Comparison of ENCODE assay signal across 13 mouse cellular contexts in the genomic region with DNA sequence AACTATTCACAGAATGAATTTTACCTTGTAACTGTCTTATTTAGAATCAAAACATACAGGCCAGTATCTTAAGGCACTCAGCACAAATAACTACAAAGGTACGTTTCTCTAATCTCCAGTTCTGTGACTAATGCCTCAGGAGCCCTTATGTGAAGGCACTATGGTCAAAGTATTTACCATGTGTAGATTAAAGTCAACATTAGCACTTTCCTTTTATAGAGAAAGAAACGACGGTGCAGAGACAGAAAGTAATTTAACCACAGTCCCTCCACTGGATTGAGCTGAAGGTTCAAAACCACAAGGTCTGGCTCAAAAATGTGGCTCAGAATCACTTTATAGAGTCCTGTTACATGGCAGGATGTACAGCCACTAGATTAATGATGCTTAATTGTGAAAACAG. TPM values are rescaled to one million over a fixed set of nuclear protein-coding genes. Genes with fewer than 3 reads are reported as not detected.
A peak's percentile ranks its signal among the peaks of the same experiment; 100 is the strongest.
DNase-seq lines count a peak whose midpoint lies in the region; ATAC-seq and TF ChIP-seq lines count a peak whose summit lies in the region.
"Had no signal": no experiment of that assay in that cellular context is flagged by ENCODE, and none has a peak within 500 bp of the region (broad histone marks: within the 10 kb centered on the region; RNA-seq: fewer than 3 reads in every experiment).

No protein-coding gene starts in this region.

- H3K4me2 ChIP-seq in liver, embryonic 11.5 days = peak overlapping the region; percentile 15
- H3K4me2 ChIP-seq in liver, postnatal 0 days (ENCODE audit: low read depth, low read length) = no peak overlapping the region
- H3K4me2 ChIP-seq in CH12.LX (ENCODE audit: insufficient read depth, low read depth, poor library complexity, severe bottlenecking) = peak overlapping the region; percentile 65
- H3K4me2 ChIP-seq in stomach, postnatal 0 days (replicated peaks; ENCODE audit: low read depth) = peak overlapping the region; percentile 88; the same call in 1 of the 2 replicates
- no peak overlapping the region for H3K4me2 ChIP-seq in midbrain, postnatal 0 days (ENCODE audit: low read depth, low read length, poor library complexity, severe bottlenecking)
- H3K4me2 ChIP-seq: embryonic facial prominence, embryonic 13.5 days; forebrain, embryonic 13.5 days; heart, embryonic 13.5 days had no signal

- TF ChIP-seq CTCF in liver, postnatal 0 days (IDR thresholded peaks at IDR 0.05; ENCODE audit: low read depth) = no peak
- no peak for TF ChIP-seq CTCF in CH12.LX (conservative IDR thresholded peaks at IDR 0.05 in 1 of 2, IDR thresholded peaks at IDR 0.05 in 1 of 2; ENCODE audit: low read depth in 2 of 2, low read length in 2 of 2)
- no peak for TF ChIP-seq CTCF in small intestine, adult 2 months (IDR thresholded peaks at IDR 0.05; ENCODE audit: extremely low read depth, insufficient read length, insufficient replicate concordance, low read depth, low read length)
- no peak for TF ChIP-seq CTCF in stomach, postnatal 0 days (IDR thresholded peaks at IDR 0.05; ENCODE audit: low read depth)
- no peak for TF ChIP-seq CTCF in midbrain, postnatal 0 days (IDR thresholded peaks at IDR 0.05)

- TF ChIP-seq POLR2A in CH12.LX (IDR thresholded peaks at IDR 0.05; ENCODE audit: low read depth, low read length) = no peak
- TF ChIP-seq POLR2A in small intestine, adult 2 months (IDR thresholded peaks at IDR 0.05; ENCODE audit: low read depth, low read length) = no peak

- no peak for TF ChIP-seq RAD21 in CH12.LX (IDR thresholded peaks at IDR 0.05; ENCODE audit: low read depth, low read length)

- ATAC-seq in liver, embryonic 11.5 days (replicated peaks; ENCODE audit: low FRiP score) = no peak
- ATAC-seq in liver, postnatal 0 days = no peak
- peak; percentile 68 for ATAC-seq in stomach, postnatal 0 days (ENCODE audit: low FRiP score, low TSS enrichment)
- no peak for ATAC-seq in midbrain, postnatal 0 days (ENCODE audit: low FRiP score)
- ATAC-seq: forebrain, embryonic 13.5 days; forebrain, postnatal 0 days had no signal

- in situ Hi-C loops in CH12.LX (cut with MboI; ENCODE audit: low pct_ligation_motif_present, low pct_unique_long_range_greater_than_20kb, low sequenced_read_pairs) = no loop called here

- no peak for DNase-seq in liver, embryonic 11.5 days (ENCODE audit: low spot score)
- no peak for DNase-seq in liver, postnatal 0 days
- DNase-seq in CH12.LX (ENCODE audit: extremely low read depth) = no peak
- no peak for DNase-seq in stomach, postnatal 0 days (ENCODE audit: low spot score)
- DNase-seq in gastrocnemius, adult 8-10 months (ENCODE audit: low spot score in 2 of 2) = no peak
- DNase-seq in midbrain, postnatal 0 days (ENCODE audit: low spot score) = no peak
- DNase-seq: gastrocnemius, postnatal 36 days had no signal

- dilution Hi-C loops in CH12.LX (cut with MboI; ENCODE audit: extremely low pct_ligation_motif_present, extremely low pct_unique_long_range_greater_than_20kb, low sequenced_read_pairs) = no loop called here

- no peaks in the 10 kb centered on the region for H3K27me3 ChIP-seq in liver, embryonic 11.5 days (replicated peaks; ENCODE audit: control insufficient read depth, insufficient read depth, low read length)
- H3K27me3 ChIP-seq in liver, postnatal 0 days (ENCODE audit: insufficient read depth, low read length) = no peaks in the 10 kb centered on the region
- H3K27me3 ChIP-seq in CH12.LX (replicated peaks) = no peaks in the 10 kb centered on the region
- no peaks in the 10 kb centered on the region for H3K27me3 ChIP-seq in small intestine, adult 2 months (ENCODE audit: control insufficient read depth, insufficient read depth, low read length)
- H3K27me3 ChIP-seq in stomach, postnatal 0 days (ENCODE audit: control insufficient read depth, insufficient read depth, low read length) = no peaks in the 10 kb centered on the region
- H3K27me3 ChIP-seq in midbrain, postnatal 0 days (ENCODE audit: insufficient read depth, low read length) = no peaks in the 10 kb centered on the region
- H3K27me3 ChIP-seq: embryonic facial prominence, embryonic 13.5 days; forebrain, embryonic 13.5 days; heart, embryonic 13.5 days had no signal

- no peak for TF ChIP-seq EP300 in liver, postnatal 0 days (IDR thresholded peaks at IDR 0.05; ENCODE audit: low read depth)
- no peak for TF ChIP-seq EP300 in CH12.LX (IDR thresholded peaks at IDR 0.05; ENCODE audit: low read length)
- TF ChIP-seq EP300 in stomach, postnatal 0 days (optimal IDR thresholded peaks at IDR 0.05) = no peak

- 73% methylated on average over 3 of the region's 3 CpGs for WGBS in liver, embryonic 11.5 days
- 52% methylated on average over 3 of the region's 3 CpGs for WGBS in liver, postnatal 0 days (ENCODE audit: insufficient replicate concordance)
- 12% methylated on average over 3 of the region's 3 CpGs for WGBS in small intestine, adult 2 months
- WGBS in stomach, postnatal 0 days = 37% methylated on average over 3 of the region's 3 CpGs
- 85% methylated on average over 3 of the region's 3 CpGs for WGBS in midbrain, postnatal 0 days

- H3K36me3 ChIP-seq in liver, embryonic 11.5 days (ENCODE audit: control insufficient read depth, insufficient read depth, low read length) = no peaks in the 10 kb centered on the region
- H3K36me3 ChIP-seq in liver, postnatal 0 days (replicated peaks; ENCODE audit: insufficient read depth, low read length) = peaks cover 11% of the 10 kb centered on the region
- H3K36me3 ChIP-seq in CH12.LX (replicated peaks in 1 of 2; ENCODE audit: control insufficient read depth in 1 of 2, insufficient read depth in 1 of 2, low read length in 1 of 2) = peaks cover 12 to 40% of the 10 kb centered on the region in 2 experiments
- H3K36me3 ChIP-seq in small intestine, adult 2 months (ENCODE audit: control insufficient read depth, insufficient read depth, low read length) = peaks cover 4% of the 10 kb centered on the region; the same call in 1 of the 2 replicates
- H3K36me3 ChIP-seq in stomach, postnatal 0 days (ENCODE audit: control insufficient read depth, insufficient read depth, low read length) = no peaks in the 10 kb centered on the region
- H3K36me3 ChIP-seq in midbrain, postnatal 0 days (ENCODE audit: insufficient read depth, low read length) = peaks cover 11% of the 10 kb centered on the region

- H3K79me2 ChIP-seq in CH12.LX (replicated peaks; ENCODE audit: control insufficient read depth, extremely low read depth, insufficient read depth, poor library complexity, severe bottlenecking) = peaks cover 34% of the 10 kb centered on the region

- no peak overlapping the region for H3K27ac ChIP-seq in liver, embryonic 11.5 days (ENCODE audit: low read depth, low read length)
- H3K27ac ChIP-seq in liver, postnatal 0 days (ENCODE audit: low read depth) = no peak overlapping the region
- no peak overlapping the region for H3K27ac ChIP-seq in CH12.LX (ENCODE audit: insufficient read depth, low read depth)
- peak overlapping the region; percentile 25; the same call in 1 of the 2 replicates for H3K27ac ChIP-seq in small intestine, adult 2 months (ENCODE audit: insufficient read depth, low read depth, low read length)
- H3K27ac ChIP-seq in stomach, postnatal 0 days (replicated peaks) = peak overlapping the region; percentile 46; the same call in 1 of the 2 replicates
- no peak overlapping the region for H3K27ac ChIP-seq in midbrain, postnatal 0 days (ENCODE audit: low read depth, low read length)
- H3K27ac ChIP-seq: embryonic facial prominence, embryonic 13.5 days; forebrain, embryonic 13.5 days; gastrocnemius, adult 2 months; heart, embryonic 13.5 days had no signal

- no peak overlapping the region for H3K4me3 ChIP-seq in liver, embryonic 11.5 days (ENCODE audit: low read depth, low read length)
- no peak overlapping the region for H3K4me3 ChIP-seq in liver, postnatal 0 days (ENCODE audit: low read depth, low read length)
- H3K4me3 ChIP-seq in CH12.LX (replicated peaks in 1 of 3; ENCODE audit: low read depth in 2 of 3, low read length in 2 of 3, poor library complexity in 1 of 3) = no peak overlapping the region
- no peak overlapping the region for H3K4me3 ChIP-seq in small intestine, adult 2 months (ENCODE audit: low read depth, low read length)
- H3K4me3 ChIP-seq in stomach, postnatal 0 days (ENCODE audit: low read depth, low read length) = 0 out of 2 replicates have a peak overlapping the region, but pooled peaks have one; percentile 3
- H3K4me3 ChIP-seq in midbrain, postnatal 0 days (ENCODE audit: low read depth, low read length) = no peak overlapping the region
- H3K4me3 ChIP-seq: embryonic facial prominence, embryonic 13.5 days; forebrain, embryonic 13.5 days; gastrocnemius, adult 2 months; heart, embryonic 13.5 days had no signal

- no peaks in the 10 kb centered on the region for H3K9me3 ChIP-seq in liver, embryonic 11.5 days (ENCODE audit: control insufficient read depth, low read length)
- no peaks in the 10 kb centered on the region for H3K9me3 ChIP-seq in liver, postnatal 0 days (ENCODE audit: low read length)
- H3K9me3 ChIP-seq in CH12.LX (replicated peaks; ENCODE audit: low read length) = no peaks in the 10 kb centered on the region
- H3K9me3 ChIP-seq in stomach, postnatal 0 days (ENCODE audit: control insufficient read depth, low read length) = no peaks in the 10 kb centered on the region
- H3K9me3 ChIP-seq in midbrain, postnatal 0 days (ENCODE audit: low read length) = no peaks in the 10 kb centered on the region
- H3K9me3 ChIP-seq: embryonic facial prominence, embryonic 13.5 days; forebrain, embryonic 13.5 days; heart, embryonic 13.5 days had no signal

- H3K4me1 ChIP-seq in liver, embryonic 11.5 days (replicated peaks; ENCODE audit: control insufficient read depth, insufficient read depth, low read length) = peaks cover 16% of the 10 kb centered on the region
- peaks cover 9% of the 10 kb centered on the region; the same call in 1 of the 2 replicates for H3K4me1 ChIP-seq in liver, postnatal 0 days (ENCODE audit: insufficient read depth)
- peaks cover 10 to 54% of the 10 kb centered on the region in 2 experiments for H3K4me1 ChIP-seq in CH12.LX (ENCODE audit: control insufficient read depth in 1 of 2, insufficient read depth in 2 of 2)
- H3K4me1 ChIP-seq in small intestine, adult 2 months (ENCODE audit: control insufficient read depth, insufficient read depth, insufficient read length, low read length) = peaks cover 14% of the 10 kb centered on the region
- no peaks in the 10 kb centered on the region for H3K4me1 ChIP-seq in stomach, postnatal 0 days (replicated peaks; ENCODE audit: control insufficient read depth, insufficient read depth)
- H3K4me1 ChIP-seq in midbrain, postnatal 0 days (ENCODE audit: insufficient read depth, low read length) = no peaks in the 10 kb centered on the region

- H3K9ac ChIP-seq in liver, embryonic 11.5 days (ENCODE audit: low read depth, low read length) = no peak overlapping the region
- no peak overlapping the region for H3K9ac ChIP-seq in liver, postnatal 0 days (replicated peaks)
- no peak overlapping the region for H3K9ac ChIP-seq in CH12.LX (ENCODE audit: insufficient read depth, low read depth)
- H3K9ac ChIP-seq in stomach, postnatal 0 days (ENCODE audit: low read length) = no peak overlapping the region
- no peak overlapping the region for H3K9ac ChIP-seq in midbrain, postnatal 0 days (replicated peaks; ENCODE audit: low read length, poor library complexity, severe bottlenecking)
- H3K9ac ChIP-seq: embryonic facial prominence, embryonic 13.5 days; forebrain, embryonic 13.5 days; forebrain, postnatal 0 days; heart, embryonic 13.5 days had no signal

RNA-seq across cellular contexts. Expression of gene Coq2, which starts 3.0 kb away (rescaled TPM):
- polyA plus RNA-seq in liver, embryonic 11.5 days (2014; fragmentation: Nextera tagmentation; extraction: Ambion mirVana) = 58.7 and 63.6 TPM in 2 replicates
- polyA plus RNA-seq in liver, postnatal 0 days (2015; fragmentation: Nextera tagmentation; extraction: Ambion mirVana) = 25.8 and 28.0 TPM in 2 replicates
- total RNA-seq in CH12.LX (2012; rRNA removed) (49.1 and 53.9 TPM in 2 replicates), CH12.LX (2014; rRNA removed) (50.1 and 51.0 TPM in 2 replicates)
- 50.9 and 56.5 TPM in 2 replicates for polyA plus RNA-seq in CH12.LX (2012; ENCODE audit: insufficient read length, low read depth)
- 71.5 and 86.2 TPM in 2 replicates for polyA plus RNA-seq in small intestine, adult 2 months (2012; rRNA removed)
- 52.1 and 52.3 TPM in 2 replicates for polyA plus RNA-seq in stomach, postnatal 0 days (2015; fragmentation: Nextera tagmentation; extraction: Ambion mirVana)
- 10 to 100 TPM; 82.2 to 86.2 (median 83.6) TPM for total RNA-seq in gastrocnemius, adult 8-10 months (2022)
- 96.0 and 143 TPM in 2 replicates for total RNA-seq in midbrain, postnatal 0 days (2014; rRNA removed)
- 68.2 and 69.4 TPM in 2 replicates for polyA plus RNA-seq in midbrain, postnatal 0 days (2015; fragmentation: Nextera tagmentation; extraction: Ambion mirVana)

RNA-seq across cellular contexts. Expression of gene Hpse, which starts 47.6 kb away (rescaled TPM):
- 2.0 and 3.0 TPM in 2 replicates for polyA plus RNA-seq in liver, embryonic 11.5 days (2014; fragmentation: Nextera tagmentation; extraction: Ambion mirVana)
- 3.0 and 3.2 TPM in 2 replicates for polyA plus RNA-seq in liver, postnatal 0 days (2015; fragmentation: Nextera tagmentation; extraction: Ambion mirVana)
- total RNA-seq in CH12.LX (2012; rRNA removed) (8.0 and 9.5 TPM in 2 replicates), CH12.LX (2014; rRNA removed) (3.8 and 4.0 TPM in 2 replicates)
- 3.3 and 3.7 TPM in 2 replicates for polyA plus RNA-seq in CH12.LX (2012; ENCODE audit: insufficient read length, low read depth)
- 5.4 and 8.2 TPM in 2 replicates for polyA plus RNA-seq in small intestine, adult 2 months (2012; rRNA removed)
- 17.3 and 17.6 TPM in 2 replicates for polyA plus RNA-seq in stomach, postnatal 0 days (2015; fragmentation: Nextera tagmentation; extraction: Ambion mirVana)
- total RNA-seq in gastrocnemius, adult 8-10 months (2022) = under 1 TPM; 0.15 to 0.51 (median 0.35) TPM
- total RNA-seq in midbrain, postnatal 0 days (2014; rRNA removed) = 0.28 and 3.2 TPM in 2 replicates
- polyA plus RNA-seq in midbrain, postnatal 0 days (2015; fragmentation: Nextera tagmentation; extraction: Ambion mirVana) = 0.39 and 0.44 TPM in 2 replicates

Comparison
In these comparisons a context has a peak if more than half of its experiments do, and no peak if none do; other contexts are left out.
1. H3K4me2 ChIP-seq: peak in liver, embryonic 11.5 days (single experiment), CH12.LX (single experiment) and stomach, postnatal 0 days (single experiment); none in liver, postnatal 0 days (single experiment) and midbrain, postnatal 0 days (single experiment).
2. H3K27ac ChIP-seq: peak in small intestine, adult 2 months (single experiment) and stomach, postnatal 0 days (single experiment); none in liver, embryonic 11.5 days (single experiment), liver, postnatal 0 days (single experiment), CH12.LX (single experiment) and midbrain, postnatal 0 days (single experiment).